Mouse (Mus musculus) gastrocnemius, postnatal 4 days (tissue): ENCODE measurements around the gene Fndc1. TPM values are rescaled to one million over a fixed set of nuclear protein-coding genes. Genes with fewer than 3 reads are reported as not detected.
A peak's percentile ranks its signal among the peaks of the same experiment; 100 is the strongest.

Experiments used
- DNase-seq, 2 experiments: peaks; one replicate each; pipeline ENCODE4 v3.0.0; 2021 to 2022; ENCODE audit warnings: low spot score in 2 of 2, mixed read lengths in 2 of 2
- long read RNA-seq, 2 experiments: library from polyadenylated mRNA; stranded (forward); transcript quantifications; one replicate each; pipeline ENCODE4 v2.0.0; 2021
- total RNA-seq, 2 experiments: library from RNA; stranded (reverse); gene quantifications; 2 replicates each; pipeline ENCODE4 v1.2.3; 2021

Fndc1 gene
- total RNA-seq, result 100 to 1,000 TPM; 298 to 319 TPM
- long read RNA-seq, experiment 1, partial matches to known transcripts, result 93 of 137 reads
- long read RNA-seq, experiment 1, other reads (novel, unspliced or antisense), result 44 of 137 reads
- long read RNA-seq, experiment 2, partial matches to known transcripts, result 96 of 172 reads
- long read RNA-seq, experiment 2, other reads (novel, unspliced or antisense), result 76 of 172 reads

DNA sequence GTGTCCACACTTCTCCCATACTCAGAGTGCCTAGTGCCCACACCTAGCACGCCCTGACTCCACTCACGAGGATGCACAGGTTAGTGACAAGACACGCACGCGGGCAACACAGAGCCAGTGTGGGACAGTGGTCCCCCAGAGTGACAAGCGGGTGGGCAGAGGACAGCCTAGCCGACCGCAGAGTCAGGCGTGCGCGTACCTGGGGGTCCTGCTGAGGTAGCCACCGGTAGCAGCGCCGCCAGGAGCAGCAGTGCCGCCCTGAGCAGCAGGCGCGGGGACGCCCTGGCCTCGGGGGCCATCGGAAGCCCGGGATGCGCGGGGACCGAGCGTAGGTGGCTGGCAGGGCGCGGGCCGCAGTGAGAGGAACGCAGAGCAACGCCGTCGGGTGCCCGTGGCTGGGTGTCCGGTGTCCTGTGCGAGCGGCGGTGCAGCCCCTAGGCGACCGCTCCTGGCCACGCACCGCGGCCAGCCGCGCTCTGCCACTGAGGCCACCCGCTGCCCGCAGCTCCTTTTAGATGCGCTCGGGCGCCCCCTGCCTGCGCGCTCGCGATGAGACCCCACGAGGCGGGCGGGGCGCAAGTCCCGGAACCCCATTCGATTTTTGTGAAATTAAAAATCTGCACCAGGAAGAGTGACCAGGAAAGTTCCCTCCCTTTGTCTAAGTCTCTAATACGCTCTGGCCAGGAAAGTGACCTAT, at the start of gene Fndc1:
Fndc1 (minus strand) TSS at position 484 of the 697 bp plus-strand sequence.
- peak; percentile 80 to 85 for DNase-seq

DNA sequence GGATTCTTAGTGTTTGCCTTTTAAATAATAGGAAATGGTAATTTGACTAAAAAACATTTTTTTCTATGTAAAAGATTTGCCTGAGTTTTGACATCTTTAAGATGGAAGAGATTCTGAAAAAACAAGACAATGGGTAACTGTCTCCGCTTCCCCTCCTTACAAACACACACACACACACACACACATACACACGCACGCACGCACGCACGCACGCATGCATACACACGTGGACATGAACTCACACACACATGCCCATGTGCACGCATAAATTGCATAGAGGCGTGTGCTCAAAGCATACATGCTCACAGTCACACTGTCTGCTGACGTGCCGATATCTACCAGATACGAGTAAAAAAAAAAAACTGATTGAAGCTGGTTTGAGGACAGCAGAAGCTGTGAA, 49.4 kb upstream of the Fndc1 start:
- DNase-seq, result no peak

DNA sequence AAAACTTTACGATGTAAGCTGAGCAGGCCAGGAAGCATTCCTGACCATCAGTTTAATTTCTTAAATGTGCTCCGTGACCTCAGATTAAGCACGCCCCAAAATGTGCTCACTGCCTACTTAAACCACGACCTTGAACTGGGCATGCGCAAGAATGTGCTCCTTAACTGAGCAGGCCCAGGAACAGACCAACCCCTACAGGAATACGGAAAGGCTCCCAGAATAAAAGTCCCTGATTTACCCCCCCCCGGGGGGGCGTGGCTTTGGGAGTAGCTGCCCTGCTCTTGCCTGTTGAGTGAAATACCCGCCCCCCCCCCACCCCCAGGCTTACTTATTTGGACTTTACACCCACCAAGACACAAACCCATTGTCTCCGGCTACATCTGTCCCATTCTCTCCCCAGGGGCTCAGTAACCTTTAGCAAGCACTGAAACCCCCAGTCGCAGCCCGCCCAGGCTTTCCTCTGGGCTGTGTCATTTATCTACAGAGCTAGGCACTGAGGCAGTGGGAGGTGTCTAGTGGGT, 48.9 kb upstream of the Fndc1 start:
- DNase-seq, result peak in 1 of 2 experiments; percentile 58

DNA sequence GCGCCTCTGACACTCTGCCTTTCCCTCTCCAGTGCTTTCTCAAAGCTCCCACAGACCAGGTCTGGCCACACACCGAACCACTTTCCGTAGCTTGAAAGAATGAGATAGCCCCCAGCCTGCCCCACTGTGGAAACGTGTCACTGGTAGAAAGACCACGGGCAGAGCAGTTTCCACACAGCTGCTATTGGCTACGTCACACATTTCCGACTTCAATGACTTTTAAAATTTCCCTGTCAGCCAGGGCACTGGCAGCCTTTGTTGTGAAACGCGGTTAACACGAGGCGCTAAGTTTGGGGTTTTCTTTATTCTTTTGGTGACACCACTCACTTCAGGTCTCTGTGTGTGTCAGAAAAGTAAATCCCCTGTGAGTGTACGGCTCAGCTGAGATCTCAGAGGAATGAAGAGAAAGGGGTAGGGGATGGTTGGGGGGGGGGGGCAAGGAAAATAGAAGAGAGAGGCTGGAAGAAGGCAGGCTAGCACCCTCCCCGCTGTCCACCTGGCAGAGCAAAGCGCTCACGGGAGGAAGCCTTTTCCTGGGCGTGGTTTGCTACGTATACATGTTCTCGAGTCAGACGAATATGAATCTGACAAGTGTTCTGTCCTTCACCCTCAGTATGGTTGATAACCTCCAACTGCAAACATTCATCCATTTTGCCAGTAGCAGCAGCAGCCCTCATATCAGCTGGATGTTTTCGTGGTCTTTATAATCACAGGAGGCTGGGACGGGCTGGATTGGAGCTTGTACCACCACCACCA, 47.9 kb upstream of the Fndc1 start:
- no peak for DNase-seq

DNA sequence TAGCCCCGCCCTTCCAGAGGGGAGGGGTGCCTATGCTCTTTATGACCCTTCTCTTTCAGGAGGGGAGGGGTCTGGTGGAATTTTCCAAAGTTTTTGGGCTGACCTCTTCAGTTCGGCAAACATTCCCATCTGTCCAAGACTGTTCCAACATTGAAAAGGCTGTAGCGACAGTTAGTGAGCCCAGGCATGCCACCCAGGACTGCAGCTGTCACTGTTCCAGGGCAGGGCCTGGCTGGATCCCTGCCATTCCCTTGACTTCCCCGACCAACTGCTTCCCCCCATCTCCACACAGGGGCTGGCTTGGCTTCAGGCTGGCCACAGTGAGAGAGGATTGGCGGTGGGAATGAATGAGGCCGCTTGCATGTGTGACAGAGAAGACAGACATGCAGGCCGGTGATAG, 46.3 kb upstream of the Fndc1 start:
- peak in 1 of 2 experiments; percentile 52 for DNase-seq

DNA sequence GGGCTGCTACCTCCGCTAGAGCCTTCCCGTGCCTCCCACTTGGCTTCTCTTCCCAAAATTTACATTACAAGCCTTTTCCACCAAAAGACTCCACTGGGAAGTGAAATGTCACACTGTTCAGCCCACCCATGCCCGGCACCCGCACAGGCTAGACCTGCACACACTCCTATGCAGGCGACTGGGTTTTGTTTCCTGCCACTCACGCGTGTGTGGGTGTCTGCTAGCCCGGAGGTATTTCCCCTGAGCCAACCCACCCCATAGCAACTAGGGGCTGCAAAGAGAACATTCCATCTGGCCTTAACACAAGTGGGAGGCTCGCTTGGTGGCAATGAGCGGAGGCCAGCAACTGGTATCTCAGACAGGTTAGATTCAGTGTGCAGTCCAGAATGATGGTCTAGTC, 44.7 kb upstream of the Fndc1 start:
- no peak for DNase-seq

DNA sequence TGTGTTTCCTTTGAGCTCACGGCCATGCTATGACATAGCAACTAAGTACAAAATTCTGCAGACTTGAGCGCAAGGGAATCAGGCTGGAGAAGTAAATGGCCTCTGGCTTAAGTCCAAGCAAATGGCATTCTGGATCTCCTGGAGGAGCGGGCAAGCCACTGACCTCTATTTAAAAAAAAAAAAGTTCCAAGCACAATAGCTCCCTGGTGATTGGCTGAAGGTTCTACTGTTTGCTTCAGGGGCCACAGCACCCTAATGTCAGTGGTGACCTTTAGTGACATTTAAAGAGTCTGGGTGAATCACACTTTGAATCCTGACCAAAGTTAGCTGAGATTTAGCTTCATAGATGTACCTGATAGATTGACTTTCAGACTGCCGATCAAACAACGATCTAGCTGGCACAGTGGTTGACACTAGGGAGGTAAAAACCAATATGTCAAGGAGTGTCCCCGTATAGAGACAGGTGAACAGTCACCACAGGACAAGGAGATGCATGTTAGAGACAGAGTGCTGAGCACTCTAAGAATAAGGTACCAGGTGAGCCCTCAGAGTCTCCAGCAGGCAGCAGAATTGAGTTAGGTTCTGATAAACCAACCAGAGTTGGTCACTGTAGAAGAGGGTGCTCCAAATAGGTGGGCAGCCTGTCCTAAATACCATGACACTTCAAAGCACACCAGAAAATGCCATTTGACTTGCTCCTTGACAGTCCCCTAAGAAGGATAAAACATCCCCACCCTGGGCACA, 43.9 kb upstream of the Fndc1 start:
- no peak for DNase-seq

DNA sequence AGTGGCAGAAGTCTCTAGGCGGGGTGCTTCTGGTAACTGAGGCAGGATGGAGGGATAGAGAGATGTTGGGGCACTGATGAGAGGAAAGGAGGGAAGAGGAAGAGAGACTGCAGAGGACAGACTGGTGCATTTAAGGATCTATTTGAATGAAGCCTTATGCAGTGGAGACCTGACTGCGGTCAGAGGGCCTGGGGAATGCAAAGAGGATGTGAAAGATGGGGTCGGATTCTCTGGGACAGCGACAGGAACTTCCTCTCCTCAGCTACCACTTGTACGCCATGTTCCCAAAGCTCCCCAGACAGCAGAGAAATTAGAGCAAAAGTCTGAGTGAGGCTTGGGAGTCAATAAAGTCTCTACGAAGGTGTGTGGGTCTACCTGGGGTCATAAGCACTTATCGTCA, 42.0 kb upstream of the Fndc1 start:
- no peak for DNase-seq

DNA sequence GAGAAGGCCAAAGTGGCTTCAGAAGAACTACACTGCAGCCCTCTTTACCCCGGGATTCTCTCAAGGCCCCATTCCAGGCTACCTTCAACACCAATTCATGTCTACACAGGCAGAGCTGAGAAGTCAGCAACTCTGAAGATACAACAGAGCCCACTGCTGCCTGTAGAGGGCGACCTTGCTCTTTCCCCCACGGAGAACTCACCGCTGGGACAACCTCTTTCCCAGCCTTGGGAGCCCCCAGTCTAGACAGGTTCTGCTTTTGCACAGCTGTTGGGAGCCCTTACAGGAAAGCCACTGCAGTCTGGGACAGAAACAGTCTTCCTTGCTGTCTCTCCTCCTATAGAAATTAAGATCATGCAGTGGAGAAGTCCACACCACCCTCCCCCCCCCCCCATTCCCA, 41.5 kb upstream of the Fndc1 start:
- peak; percentile 62 to 71 for DNase-seq

DNA sequence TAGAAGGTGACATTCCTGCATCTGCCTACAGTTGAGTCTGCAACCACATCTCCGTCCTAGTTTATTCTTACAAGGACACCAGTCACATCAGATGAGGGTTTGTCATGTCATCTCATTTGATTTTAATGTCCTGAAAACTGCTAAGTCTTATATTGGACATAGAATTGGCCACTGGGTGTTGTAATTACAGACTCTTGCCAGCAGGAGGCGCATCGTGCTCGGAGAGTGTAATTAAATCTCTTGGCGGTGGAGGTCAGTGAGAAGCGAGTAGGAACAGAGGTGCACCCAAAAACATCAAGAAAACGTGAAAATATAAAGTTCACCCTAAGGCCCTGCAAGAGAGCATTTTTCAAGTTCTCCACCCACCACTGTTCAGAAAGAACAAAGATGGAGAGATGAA, 37.6 kb upstream of the Fndc1 start:
- DNase-seq, result no peak

DNA sequence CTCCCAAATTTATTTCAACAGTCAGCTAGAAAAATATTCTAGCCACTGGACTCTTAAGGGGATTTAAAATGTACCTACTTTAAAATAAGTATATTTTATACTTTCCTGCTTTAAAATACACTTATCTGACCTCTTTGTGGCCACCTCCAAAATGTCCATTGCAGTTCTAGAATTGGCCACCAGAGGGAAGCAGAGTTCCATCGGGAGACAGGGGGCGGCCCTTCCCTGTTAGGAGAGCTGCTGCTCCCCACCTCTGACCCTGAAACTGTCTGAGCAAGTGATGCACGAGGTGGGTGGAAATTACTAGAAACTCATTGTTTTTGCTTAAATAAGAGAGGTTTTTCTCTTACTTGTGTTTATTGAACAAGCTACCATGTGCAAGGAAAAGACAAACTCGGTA, 36.6 kb upstream of the Fndc1 start:
- DNase-seq, result peak; percentile 70 to 72

DNA sequence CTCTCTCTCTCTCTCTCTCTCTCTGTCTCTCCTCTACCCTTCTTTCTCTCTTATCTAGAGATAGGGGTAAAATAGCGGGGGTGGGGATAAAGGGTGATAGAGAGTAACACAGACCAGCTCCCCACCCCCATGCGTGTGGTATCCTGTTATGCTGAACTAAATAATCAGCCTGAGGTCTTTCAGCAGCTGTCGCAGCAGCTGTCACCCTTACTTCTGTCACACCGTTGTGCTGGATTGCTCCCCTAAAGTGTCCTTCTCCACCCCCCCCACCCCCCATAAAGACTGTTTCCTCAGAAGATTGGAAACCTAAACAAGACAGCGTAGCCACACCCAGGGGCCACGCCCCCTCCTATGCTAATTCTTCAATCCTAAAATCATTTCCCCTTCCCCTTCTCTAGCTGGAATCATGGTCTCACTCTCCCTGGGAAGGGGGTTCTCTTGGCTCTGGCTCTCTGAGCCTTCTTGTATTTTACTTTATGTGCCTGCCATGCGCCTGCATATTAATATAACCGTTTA, 33.8 kb upstream of the Fndc1 start:
- no peak for DNase-seq

DNA sequence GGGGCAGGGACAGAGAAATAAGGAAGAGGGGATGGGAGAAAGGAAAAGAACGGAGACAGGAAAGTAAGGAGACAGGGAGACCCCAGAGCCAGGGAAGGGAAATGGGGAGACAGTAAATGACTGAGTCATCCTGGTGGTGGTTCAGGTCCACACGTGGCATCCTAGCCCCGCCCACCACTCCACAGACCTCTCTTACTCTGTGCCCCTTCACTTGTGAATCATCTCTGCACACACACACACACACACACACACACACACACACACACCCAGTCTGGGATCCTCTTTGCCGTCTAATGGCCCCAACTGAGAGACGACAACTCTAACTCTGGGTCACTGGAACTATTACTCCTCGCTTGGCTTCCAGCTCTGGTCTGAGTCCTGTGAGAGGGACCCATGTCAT, 30.6 kb upstream of the Fndc1 start:
- no peak for DNase-seq

DNA sequence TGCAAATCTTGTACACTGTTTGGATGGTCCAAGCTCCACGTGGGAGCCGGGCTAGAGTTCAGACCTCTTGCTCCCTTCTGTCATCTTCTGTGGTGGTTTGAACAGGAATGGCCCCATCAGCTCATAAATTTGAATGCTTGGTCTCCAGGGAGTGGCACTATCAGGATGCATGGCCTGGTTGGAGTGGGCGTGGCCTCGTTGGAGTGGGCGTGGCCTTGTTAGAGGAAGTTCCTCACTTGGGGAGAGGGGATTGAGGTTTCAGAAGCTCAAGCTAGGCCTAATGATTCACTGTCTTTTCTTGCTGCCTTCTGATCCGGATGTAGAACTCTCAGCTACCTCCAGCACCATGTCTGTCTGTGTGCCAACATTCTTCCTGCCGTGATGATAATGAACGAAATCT, 28.7 kb upstream of the Fndc1 start:
- DNase-seq, result no peak

DNA sequence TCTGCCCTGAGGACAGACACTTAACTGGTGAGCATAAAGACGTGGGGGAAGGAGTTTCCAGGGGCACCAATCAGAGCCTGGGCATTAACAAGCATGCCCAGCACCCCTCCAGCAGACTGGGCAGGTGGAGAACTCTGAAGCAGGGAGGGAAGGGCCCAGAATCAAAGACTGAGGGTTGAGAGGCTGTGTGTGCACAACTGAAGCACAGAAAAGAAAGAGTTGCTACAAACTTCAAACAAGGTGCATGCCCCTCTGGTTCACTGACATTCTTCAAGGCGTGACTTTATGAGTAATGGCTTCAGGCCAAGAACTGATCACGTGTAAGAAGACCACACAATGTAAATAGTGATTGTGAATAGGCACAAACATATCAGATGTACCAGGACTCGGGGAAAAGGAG, 24.9 kb upstream of the Fndc1 start:
- no peak for DNase-seq

DNA sequence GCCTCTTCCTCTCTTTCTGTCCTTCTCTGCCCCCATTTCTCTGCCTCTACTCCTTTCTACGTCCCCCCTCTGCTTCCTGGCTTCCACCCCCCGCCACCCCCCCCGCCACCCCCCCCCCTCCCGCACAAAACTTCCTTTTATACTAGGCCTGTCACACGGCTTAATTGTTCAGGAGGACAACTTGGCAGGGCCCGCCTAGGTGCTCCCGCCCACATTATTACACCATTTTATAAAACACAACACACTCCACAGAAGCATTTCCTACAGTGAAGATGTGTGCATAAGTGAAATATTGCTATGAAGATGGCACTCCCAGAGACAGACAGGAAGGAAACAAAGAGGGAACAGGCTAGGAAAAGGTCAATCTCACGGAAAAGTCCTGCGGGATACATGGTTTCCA, 24.4 kb upstream of the Fndc1 start:
- no peak for DNase-seq

DNA sequence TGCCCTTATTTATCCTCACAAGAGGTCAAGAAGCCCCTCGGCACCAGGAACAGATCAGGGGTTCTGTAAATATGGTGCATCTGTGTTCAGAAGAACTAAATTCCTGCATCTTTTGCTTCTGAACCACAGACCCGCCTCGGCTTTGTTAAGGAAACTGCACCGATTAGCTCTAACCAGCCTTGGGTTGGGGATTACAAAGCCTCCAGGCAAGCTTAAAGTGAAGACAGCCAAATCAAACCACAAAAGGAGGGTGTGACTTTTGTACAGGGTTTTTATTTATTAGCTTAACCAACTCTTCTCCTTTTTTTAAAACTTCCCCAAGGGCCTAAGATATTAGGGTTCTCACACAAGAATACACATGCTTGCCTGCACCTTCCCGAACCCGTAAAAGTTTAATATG, 23.1 kb upstream of the Fndc1 start:
- no peak for DNase-seq

DNA sequence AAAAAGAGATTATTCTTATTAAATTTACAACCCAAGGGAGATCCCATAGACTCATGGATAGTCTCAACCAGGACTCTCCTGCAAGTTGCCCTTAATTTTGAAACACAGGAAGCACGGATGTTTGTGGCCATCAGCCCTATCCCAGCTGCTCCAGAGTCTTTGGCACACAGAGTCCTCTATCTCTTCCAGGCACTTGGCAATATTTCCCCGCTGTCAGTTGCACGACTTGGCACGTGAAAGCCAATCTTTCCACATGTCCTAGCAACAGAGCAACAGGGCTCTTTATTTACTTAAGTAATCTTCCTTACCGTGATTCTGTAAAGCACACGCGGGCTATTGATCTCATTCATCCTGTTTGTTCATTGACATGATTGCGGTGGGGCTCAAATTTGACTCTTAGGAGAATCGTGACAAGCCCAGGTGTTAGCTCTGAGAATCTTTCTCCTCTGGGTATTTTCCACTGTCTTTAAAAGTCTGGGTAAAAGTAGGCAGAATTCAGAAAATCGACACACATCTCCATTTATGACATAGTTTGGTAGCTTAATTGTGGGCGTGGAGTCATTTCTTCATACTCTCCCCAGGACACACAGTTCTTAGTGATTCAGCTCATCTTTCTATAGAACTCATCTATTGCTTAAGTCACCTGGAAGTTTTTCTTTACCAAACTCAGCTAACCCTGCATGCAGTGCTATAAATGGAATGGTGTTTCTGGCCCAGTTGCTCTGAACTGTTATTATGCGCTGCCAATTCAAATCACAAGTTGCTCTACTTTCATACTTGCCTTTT, 13.6 kb upstream of the Fndc1 start:
- peak in 1 of 2 experiments; percentile 66 for DNase-seq

DNA sequence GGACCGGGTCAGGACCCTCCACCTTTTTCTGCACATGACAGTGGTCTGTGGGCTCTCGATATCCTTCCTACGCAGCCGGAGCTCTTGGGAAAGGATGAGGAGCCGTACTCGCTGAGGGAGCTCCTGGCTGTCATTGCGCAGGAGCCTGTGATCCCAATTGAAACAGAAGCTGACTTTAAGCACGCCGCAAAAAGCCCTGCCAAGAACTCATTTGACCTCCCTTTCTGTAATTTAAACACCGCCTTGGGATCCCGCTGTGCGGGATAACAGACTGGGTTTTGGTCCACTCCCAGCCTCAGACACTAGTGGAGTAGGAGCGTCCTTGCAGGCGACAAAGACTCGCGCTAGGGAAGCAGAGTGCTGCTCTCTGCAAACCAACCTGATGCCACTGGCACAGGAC, 484 bp upstream of the Fndc1 start:
- DNase-seq, result peak in 1 of 2 experiments; percentile 47

DNA sequence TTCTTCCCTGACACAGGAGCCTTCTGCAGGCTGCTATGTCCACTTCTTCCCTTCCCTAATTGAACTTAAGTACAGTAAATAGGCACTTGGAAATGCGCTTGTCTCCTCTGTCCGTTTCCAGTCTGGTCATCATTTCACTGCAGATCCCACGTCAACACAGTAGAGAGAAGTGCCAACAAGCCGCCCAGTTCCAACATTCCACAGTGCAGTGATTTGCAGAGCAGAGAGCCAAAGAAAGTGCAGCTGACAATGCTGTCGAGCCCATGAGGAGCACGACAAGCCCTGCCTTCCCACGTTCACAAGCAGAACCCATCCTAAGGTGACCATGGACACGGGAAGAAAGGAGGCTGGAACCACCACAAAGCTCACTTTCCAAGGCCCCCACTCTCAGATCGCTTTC, 1.7 kb downstream of the Fndc1 start:
- DNase-seq, result peak in 1 of 2 experiments; percentile 66
